ENCODE assay signal across 8 mouse cellular contexts in genomic region chr1:171102547-171103177, GRCm38 (mm10). TPM values are rescaled to one million over a fixed set of nuclear protein-coding genes. Genes with fewer than 3 reads are reported as not detected.
DNase-seq lines count a peak whose midpoint lies in the region; ATAC-seq and TF ChIP-seq lines count a peak whose summit lies in the region.

No protein-coding gene starts in this region.

- H3K4me2 ChIP-seq in kidney, embryonic 14.5 days (replicated peaks; ENCODE audit: low read depth, low read length) = peak overlapping the region; percentile 56
- peak overlapping the region; percentile 65 for H3K4me2 ChIP-seq in limb, embryonic 15.5 days
- H3K4me2 ChIP-seq in midbrain, postnatal 0 days (ENCODE audit: low read depth, low read length, poor library complexity, severe bottlenecking) = peak overlapping the region; percentile 53

- DNase-seq in B cell, adult 2 months = peak; percentile 92 to 93
- peak; percentile 89 for DNase-seq in brain, adult 2 months (ENCODE audit: low read depth, low spot score)
- peak; percentile 91 for DNase-seq in heart, embryonic 10.5 days (ENCODE audit: low spot score)
- peak; percentile 89 for DNase-seq in midbrain, postnatal 0 days (ENCODE audit: low spot score)
- peak; percentile 83 to 86 for DNase-seq in spleen, postnatal 10 days (ENCODE audit: low spot score in 2 of 2)

- H3K4me1 ChIP-seq in embryonic fibroblast, embryonic 13.5 days (ENCODE audit: control insufficient read depth, insufficient read depth, low read length) = 0 out of 2 replicates have a peak, but pooled peaks cover 2% of the 10 kb centered on the region
- H3K4me1 ChIP-seq in heart, embryonic 10.5 days = peaks cover 8% of the 10 kb centered on the region; the same call in 1 of the 2 replicates
- H3K4me1 ChIP-seq in kidney, embryonic 14.5 days (ENCODE audit: control insufficient read depth, insufficient read depth, low read length) = peaks cover 8% of the 10 kb centered on the region
- 0 out of 2 replicates have a peak, but pooled peaks cover 3% of the 10 kb centered on the region for H3K4me1 ChIP-seq in limb, embryonic 15.5 days
- no peaks in the 10 kb centered on the region for H3K4me1 ChIP-seq in midbrain, postnatal 0 days (ENCODE audit: insufficient read depth, low read length)

- H3K36me3 ChIP-seq in heart, embryonic 10.5 days = no peaks in the 10 kb centered on the region
- no peaks in the 10 kb centered on the region for H3K36me3 ChIP-seq in kidney, embryonic 14.5 days (ENCODE audit: control insufficient read depth, insufficient read depth, low read length)
- no peaks in the 10 kb centered on the region for H3K36me3 ChIP-seq in limb, embryonic 15.5 days
- H3K36me3 ChIP-seq in midbrain, postnatal 0 days (ENCODE audit: insufficient read depth, low read length) = no peaks in the 10 kb centered on the region

- TF ChIP-seq POLR2A in embryonic fibroblast, embryonic 13.5 days (IDR thresholded peaks at IDR 0.05; ENCODE audit: low read depth, low read length) = no peak

- peak overlapping the region; percentile 60; the same call in 1 of the 2 replicates for H3K9ac ChIP-seq in kidney, embryonic 14.5 days (ENCODE audit: low read depth, low read length)
- H3K9ac ChIP-seq in limb, embryonic 15.5 days = peak overlapping the region; percentile 45
- peak overlapping the region; percentile 82 for H3K9ac ChIP-seq in midbrain, postnatal 0 days (replicated peaks; ENCODE audit: low read length, poor library complexity, severe bottlenecking)

- TF ChIP-seq CTCF in embryonic fibroblast, embryonic 13.5 days (IDR thresholded peaks at IDR 0.05; ENCODE audit: borderline replicate concordance, insufficient read depth, low read length) = no peak
- peak; percentile 8; the same call in 1 of the 2 replicates for TF ChIP-seq CTCF in midbrain, postnatal 0 days (IDR thresholded peaks at IDR 0.05)

- under 1% methylated on average over 35 of the region's 35 CpGs for WGBS in heart, embryonic 10.5 days
- WGBS in kidney, embryonic 14.5 days = 1% methylated on average over 35 of the region's 35 CpGs
- under 1% methylated on average over 35 of the region's 35 CpGs for WGBS in limb, embryonic 15.5 days
- WGBS in midbrain, postnatal 0 days = under 1% methylated on average over 35 of the region's 35 CpGs

- no peaks in the 10 kb centered on the region for H3K27me3 ChIP-seq in heart, embryonic 10.5 days (ENCODE audit: insufficient read depth, poor library complexity, severe bottlenecking)
- no peaks in the 10 kb centered on the region for H3K27me3 ChIP-seq in kidney, embryonic 14.5 days (ENCODE audit: control insufficient read depth, insufficient read depth, low read length)
- no peaks in the 10 kb centered on the region for H3K27me3 ChIP-seq in limb, embryonic 15.5 days
- no peaks in the 10 kb centered on the region for H3K27me3 ChIP-seq in midbrain, postnatal 0 days (ENCODE audit: insufficient read depth, low read length)

- ATAC-seq in kidney, embryonic 14.5 days (ENCODE audit: low FRiP score, low TSS enrichment) = peak; percentile 96
- ATAC-seq in limb, embryonic 15.5 days (ENCODE audit: insufficient number of reproducible peaks, low FRiP score, low TSS enrichment, low read depth) = peak; percentile 87
- peak; percentile 92 for ATAC-seq in midbrain, postnatal 0 days (ENCODE audit: low FRiP score)

- no peak overlapping the region for H3K27ac ChIP-seq in embryonic fibroblast, embryonic 13.5 days (ENCODE audit: insufficient read depth, low read length)
- H3K27ac ChIP-seq in heart, embryonic 10.5 days = peak overlapping the region; percentile 87
- 0 out of 2 replicates have a peak overlapping the region, but pooled peaks have one; percentile 37 for H3K27ac ChIP-seq in kidney, embryonic 14.5 days (ENCODE audit: low read depth, low read length)
- H3K27ac ChIP-seq in limb, embryonic 15.5 days = peak overlapping the region; percentile 79
- peak overlapping the region; percentile 91 for H3K27ac ChIP-seq in midbrain, postnatal 0 days (ENCODE audit: low read depth, low read length)

- H3K9me3 ChIP-seq in heart, embryonic 10.5 days = no peaks in the 10 kb centered on the region
- H3K9me3 ChIP-seq in kidney, embryonic 14.5 days (ENCODE audit: control insufficient read depth, low read length) = no peaks in the 10 kb centered on the region
- H3K9me3 ChIP-seq in limb, embryonic 15.5 days = no peaks in the 10 kb centered on the region
- H3K9me3 ChIP-seq in midbrain, postnatal 0 days (ENCODE audit: low read length) = no peaks in the 10 kb centered on the region

- H3K4me3 ChIP-seq in embryonic fibroblast, embryonic 13.5 days (ENCODE audit: insufficient read depth, low read length) = peak overlapping the region; percentile 68
- peak overlapping the region; percentile 84 for H3K4me3 ChIP-seq in heart, embryonic 10.5 days
- peak overlapping the region; percentile 60 for H3K4me3 ChIP-seq in kidney, embryonic 14.5 days (ENCODE audit: low read length)
- peak overlapping the region; percentile 68 for H3K4me3 ChIP-seq in limb, embryonic 15.5 days
- H3K4me3 ChIP-seq in midbrain, postnatal 0 days (ENCODE audit: low read depth, low read length) = peak overlapping the region; percentile 63

RNA-seq across cellular contexts. Expression of gene Cfap126, which starts 11.1 kb away (rescaled TPM):
- 2.4 and 2.5 TPM in 2 replicates for polyA plus RNA-seq in embryonic fibroblast, embryonic 13.5 days (2011; ENCODE audit: insufficient read length, low read depth, missing spikeins)
- polyA plus RNA-seq in heart, embryonic 10.5 days (2016; fragmentation: Nextera tagmentation; extraction: Ambion mirVana) = 1.6 and 3.7 TPM in 2 replicates
- polyA plus RNA-seq in kidney, embryonic 14.5 days (2014; fragmentation: Nextera tagmentation; extraction: Ambion mirVana) = 2.9 and 3.8 TPM in 2 replicates
- polyA plus RNA-seq in limb, embryonic 15.5 days (2015; fragmentation: Nextera tagmentation; extraction: Ambion mirVana) = 1.1 and 2.2 TPM in 2 replicates
- total RNA-seq in midbrain, postnatal 0 days (2014; rRNA removed) = 0.38 and 1.5 TPM in 2 replicates
- 6.0 and 8.1 TPM in 2 replicates for polyA plus RNA-seq in midbrain, postnatal 0 days (2015; fragmentation: Nextera tagmentation; extraction: Ambion mirVana)

RNA-seq across cellular contexts. Expression of gene Fcgr3, which starts 37.9 kb away (rescaled TPM):
- polyA plus RNA-seq in embryonic fibroblast, embryonic 13.5 days (2011; ENCODE audit: insufficient read length, low read depth, missing spikeins) = 3.9 TPM in 1 of 2 replicates, not detected in the other
- polyA plus RNA-seq in heart, embryonic 10.5 days (2016; fragmentation: Nextera tagmentation; extraction: Ambion mirVana) = 1.3 and 4.1 TPM in 2 replicates
- polyA plus RNA-seq in kidney, embryonic 14.5 days (2014; fragmentation: Nextera tagmentation; extraction: Ambion mirVana) = 7.0 and 7.9 TPM in 2 replicates
- 25.9 and 32.2 TPM in 2 replicates for polyA plus RNA-seq in limb, embryonic 15.5 days (2015; fragmentation: Nextera tagmentation; extraction: Ambion mirVana)
- total RNA-seq in midbrain, postnatal 0 days (2014; rRNA removed) = 18.1 and 19.8 TPM in 2 replicates
- polyA plus RNA-seq in midbrain, postnatal 0 days (2015; fragmentation: Nextera tagmentation; extraction: Ambion mirVana) = 12.8 and 14.2 TPM in 2 replicates

RNA-seq across cellular contexts. Expression of gene Sdhc, which starts 47.7 kb away (rescaled TPM):
- 297 and 334 TPM in 2 replicates for polyA plus RNA-seq in embryonic fibroblast, embryonic 13.5 days (2011; ENCODE audit: insufficient read length, low read depth, missing spikeins)
- polyA plus RNA-seq in heart, embryonic 10.5 days (2016; fragmentation: Nextera tagmentation; extraction: Ambion mirVana) = 361 and 463 TPM in 2 replicates
- polyA plus RNA-seq in kidney, embryonic 14.5 days (2014; fragmentation: Nextera tagmentation; extraction: Ambion mirVana) = 291 and 322 TPM in 2 replicates
- 235 and 256 TPM in 2 replicates for polyA plus RNA-seq in limb, embryonic 15.5 days (2015; fragmentation: Nextera tagmentation; extraction: Ambion mirVana)
- total RNA-seq in midbrain, postnatal 0 days (2014; rRNA removed) = 263 TPM in 2 replicates
- polyA plus RNA-seq in midbrain, postnatal 0 days (2015; fragmentation: Nextera tagmentation; extraction: Ambion mirVana) = 313 and 326 TPM in 2 replicates

RNA-seq across cellular contexts. Expression of gene Mpz, which starts 47.8 kb away (rescaled TPM):
- 1.2 TPM in 1 of 2 replicates, not detected in the other for polyA plus RNA-seq in embryonic fibroblast, embryonic 13.5 days (2011; ENCODE audit: insufficient read length, low read depth, missing spikeins)
- 0.06 and 0.14 TPM in 2 replicates for polyA plus RNA-seq in heart, embryonic 10.5 days (2016; fragmentation: Nextera tagmentation; extraction: Ambion mirVana)
- polyA plus RNA-seq in kidney, embryonic 14.5 days (2014; fragmentation: Nextera tagmentation; extraction: Ambion mirVana) = 0.24 TPM in 1 of 2 replicates, not detected in the other
- 6.8 and 9.3 TPM in 2 replicates for polyA plus RNA-seq in limb, embryonic 15.5 days (2015; fragmentation: Nextera tagmentation; extraction: Ambion mirVana)
- 0.49 and 0.90 TPM in 2 replicates for total RNA-seq in midbrain, postnatal 0 days (2014; rRNA removed)
- polyA plus RNA-seq in midbrain, postnatal 0 days (2015; fragmentation: Nextera tagmentation; extraction: Ambion mirVana) = 0.63 and 0.67 TPM in 2 replicates
